Mouse (Mus musculus): ENCODE measurements around the gene Ano7. TPM values are rescaled to one million over a fixed set of nuclear protein-coding genes. Genes with fewer than 3 reads are reported as not detected.

Gene Ano7
- polyA plus RNA-seq, 1 experiment from 2014 or later, result 0.32 TPM

Small RNA genes within 50 kb of the gene (microRNA-seq; reads per million reads assigned to microRNA genes)
- gene Mir6345 (not detected), gene Mir6902 (not detected)

Other genes with a start within 250 kb of the Ano7 start
- gene Agxt, start 238.7 kb upstream of the Ano7 start, polyA plus RNA-seq (2014; fragmentation: Nextera tagmentation; extraction: Ambion mirVana), result not detected in 2 replicates
- 0.57 TPM in 1 of 2 replicates, not detected in the other for gene 2310007B03Rik, start 213.0 kb upstream of the Ano7 start, polyA plus RNA-seq (2014; fragmentation: Nextera tagmentation; extraction: Ambion mirVana)
- 0.12 and 0.15 TPM in 2 replicates for gene Crocc2, start 205.2 kb upstream of the Ano7 start, polyA plus RNA-seq (2014; fragmentation: Nextera tagmentation; extraction: Ambion mirVana)
- gene Sned1, start 138.1 kb upstream of the Ano7 start, polyA plus RNA-seq (2014; fragmentation: Nextera tagmentation; extraction: Ambion mirVana), result 5.3 and 6.6 TPM in 2 replicates
- 34.5 and 38.5 TPM in 2 replicates for gene Mterf4, start 68.0 kb upstream of the Ano7 start, polyA plus RNA-seq (2014; fragmentation: Nextera tagmentation; extraction: Ambion mirVana)
- gene Ppp1r7, start 31.1 kb upstream of the Ano7 start, polyA plus RNA-seq (2014; fragmentation: Nextera tagmentation; extraction: Ambion mirVana), result 78.2 and 79.0 TPM in 2 replicates
- 17.4 and 18.9 TPM in 2 replicates for gene Pask, start 30.4 kb upstream of the Ano7 start, polyA plus RNA-seq (2014; fragmentation: Nextera tagmentation; extraction: Ambion mirVana)
- 95.7 and 98.2 TPM in 2 replicates for gene Hdlbp, start 104.9 kb downstream of the Ano7 start, polyA plus RNA-seq (2014; fragmentation: Nextera tagmentation; extraction: Ambion mirVana)
- gene Farp2, start 138.1 kb downstream of the Ano7 start, polyA plus RNA-seq (2014; fragmentation: Nextera tagmentation; extraction: Ambion mirVana), result 6.0 TPM in 2 replicates

Data from neural tube, embryonic 11.5 days (tissue).